In genomic region chr9:53384873-53385272, GRCm38 (mm10) we compare ENCODE assay signal across 8 mouse cellular contexts. TPM values are rescaled to one million over a fixed set of nuclear protein-coding genes. Genes with fewer than 3 reads are reported as not detected.
DNase-seq lines count a peak whose midpoint lies in the region; ATAC-seq and TF ChIP-seq lines count a peak whose summit lies in the region.

No protein-coding gene starts in this region.

- H3K27ac ChIP-seq in heart, embryonic 11.5 days (ENCODE audit: low read depth, low read length), result peak overlapping the region; percentile 93
- H3K27ac ChIP-seq in forebrain, embryonic 13.5 days, result peak overlapping the region; percentile 75; the same call in 1 of the 2 replicates
- no peak overlapping the region; the same call in 1 of the 2 replicates for H3K27ac ChIP-seq in liver, embryonic 13.5 days

- no peaks in the 10 kb centered on the region for H3K9me3 ChIP-seq in heart, embryonic 11.5 days (replicated peaks; ENCODE audit: control insufficient read depth, low read length)
- H3K9me3 ChIP-seq in forebrain, embryonic 13.5 days (replicated peaks), result no peaks in the 10 kb centered on the region
- no peaks in the 10 kb centered on the region for H3K9me3 ChIP-seq in liver, embryonic 13.5 days (replicated peaks)

- no peak for TF ChIP-seq CTCF in C2C12 (IDR thresholded peaks at IDR 0.05; ENCODE audit: control insufficient read depth, insufficient read depth, insufficient read length)

- H3K9ac ChIP-seq in heart, embryonic 11.5 days (ENCODE audit: low read depth, low read length), result peak overlapping the region; percentile 94
- peak overlapping the region; percentile 82 for H3K9ac ChIP-seq in forebrain, embryonic 13.5 days
- peak overlapping the region; percentile 72; the same call in 1 of the 2 replicates for H3K9ac ChIP-seq in liver, embryonic 13.5 days

- peak overlapping the region; percentile 91 for H3ac ChIP-seq in C2C12 (ENCODE audit: control insufficient read depth, insufficient read length, low read depth)

- H3K4me2 ChIP-seq in heart, embryonic 11.5 days, result peak overlapping the region; percentile 79
- H3K4me2 ChIP-seq in forebrain, embryonic 13.5 days, result peak overlapping the region; percentile 97
- H3K4me2 ChIP-seq in liver, embryonic 13.5 days, result peak overlapping the region; percentile 77

- no peak for ATAC-seq in heart, embryonic 11.5 days (replicated peaks; ENCODE audit: insufficient number of reproducible peaks, low FRiP score, low TSS enrichment)
- ATAC-seq in forebrain, embryonic 13.5 days, result peak; percentile 54
- 0 out of 2 replicates have a peak, but pooled peaks have one; percentile 22 for ATAC-seq in liver, embryonic 13.5 days (ENCODE audit: low read depth)

- DNase-seq in heart, postnatal 25 days (ENCODE audit: low spot score), result no peak
- DNase-seq in liver, embryonic 13.5 days, result no peak
- DNase-seq in T-cell, adult 2 months (ENCODE audit: low spot score), result no peak
- no peak for DNase-seq in B cell, adult 2 months
- DNase-seq in layer of hippocampus, postnatal 25 days (ENCODE audit: extremely low spot score in 1 of 2, low spot score in 1 of 2), result no peak

- 13% methylated on average over 8 of the region's 8 CpGs for WGBS in heart, embryonic 11.5 days (ENCODE audit: insufficient replicate concordance)
- 7% methylated on average over 8 of the region's 8 CpGs for WGBS in forebrain, embryonic 13.5 days
- 24% methylated on average over 8 of the region's 8 CpGs for WGBS in liver, embryonic 13.5 days (ENCODE audit: insufficient replicate concordance)

- intact Hi-C loops in heart, postnatal 25 days (cut with DNase I), result no loop called here

- peak overlapping the region; percentile 79 for H3K4me3 ChIP-seq in heart, embryonic 11.5 days (ENCODE audit: low read depth, low read length)
- H3K4me3 ChIP-seq in C2C12 (ENCODE audit: insufficient read depth, poor library complexity, severe bottlenecking), result peak overlapping the region; percentile 44
- H3K4me3 ChIP-seq in forebrain, embryonic 13.5 days, result peak overlapping the region; percentile 66
- H3K4me3 ChIP-seq in liver, embryonic 13.5 days (replicated peaks), result peak overlapping the region; percentile 66

- H3K27me3 ChIP-seq in heart, embryonic 11.5 days (ENCODE audit: control insufficient read depth, insufficient read depth, low read length), result no peaks in the 10 kb centered on the region
- no peaks in the 10 kb centered on the region for H3K27me3 ChIP-seq in C2C12 (ENCODE audit: control insufficient read depth, insufficient read depth, insufficient read length)
- H3K27me3 ChIP-seq in forebrain, embryonic 13.5 days, result no peaks in the 10 kb centered on the region
- H3K27me3 ChIP-seq in liver, embryonic 13.5 days, result peaks cover 26% of the 10 kb centered on the region

- H3K79me3 ChIP-seq in C2C12 (ENCODE audit: low read depth), result no peaks in the 10 kb centered on the region

- H3K36me3 ChIP-seq in heart, embryonic 11.5 days (ENCODE audit: control insufficient read depth, insufficient read depth, low read length), result no peaks in the 10 kb centered on the region
- no peaks in the 10 kb centered on the region for H3K36me3 ChIP-seq in C2C12 (ENCODE audit: control insufficient read depth, insufficient read depth)
- H3K36me3 ChIP-seq in forebrain, embryonic 13.5 days (ENCODE audit: poor library complexity, severe bottlenecking), result no peaks in the 10 kb centered on the region
- H3K36me3 ChIP-seq in liver, embryonic 13.5 days, result no peaks in the 10 kb centered on the region

- peaks cover 11% of the 10 kb centered on the region for H3K79me2 ChIP-seq in C2C12 (ENCODE audit: control insufficient read depth, insufficient read depth)

- H3K4me1 ChIP-seq in heart, embryonic 11.5 days (ENCODE audit: control insufficient read depth, insufficient read depth, low read length), result no peaks in the 10 kb centered on the region
- H3K4me1 ChIP-seq in forebrain, embryonic 13.5 days, result peaks cover 8% of the 10 kb centered on the region; the same call in 1 of the 2 replicates
- peaks cover 12% of the 10 kb centered on the region; the same call in 1 of the 2 replicates for H3K4me1 ChIP-seq in liver, embryonic 13.5 days (replicated peaks)

TF ChIP-seq in C2C12, 6 proteins besides CTCF, POLR2A, EP300 and RAD21:
- no peak for TF ChIP-seq MYOG (IDR thresholded peaks at IDR 0.05; ENCODE audit: control insufficient read depth, extremely low read depth, insufficient read length)
- TF ChIP-seq CEBPB (IDR thresholded peaks at IDR 0.05; ENCODE audit: low read depth), result no peak
- TF ChIP-seq FOSL1 (IDR thresholded peaks at IDR 0.05; ENCODE audit: insufficient read depth, low read length, poor library complexity, severe bottlenecking), result no peak
- no peak for TF ChIP-seq USF1 (IDR thresholded peaks at IDR 0.05; ENCODE audit: low read depth)
- no peak for TF ChIP-seq MYOD1 (IDR thresholded peaks at IDR 0.05; ENCODE audit: control insufficient read depth, insufficient read length, low read depth)
- no peak for TF ChIP-seq MAX (IDR thresholded peaks at IDR 0.05)

RNA-seq across cellular contexts. Expression of gene Kdelc2, which starts 1.0 kb away (rescaled TPM):
- 19.3 and 20.9 TPM in 2 replicates for polyA plus RNA-seq in heart, embryonic 11.5 days (2014; fragmentation: Nextera tagmentation; extraction: Ambion mirVana)
- 1 to 10 TPM; 9.4 to 9.5 TPM for total RNA-seq in heart, postnatal 25 days (2021)
- polyA plus RNA-seq in C2C12 (2012; fragmentation: generic; extraction: Trizol), result 5.2 TPM
- polyA plus RNA-seq in forebrain, embryonic 13.5 days (2015; fragmentation: Nextera tagmentation; extraction: Ambion mirVana), result 4.3 and 4.9 TPM in 2 replicates
- polyA plus RNA-seq in liver, embryonic 13.5 days (2015; fragmentation: Nextera tagmentation; extraction: Ambion mirVana), result 5.3 and 6.6 TPM in 2 replicates
- 1 to 10 TPM; 4.5 to 5.2 TPM for total RNA-seq in layer of hippocampus, postnatal 25 days (2021)

RNA-seq across cellular contexts. Expression of gene 4930550C14Rik, which starts 17.3 kb away (rescaled TPM):
- 0.30 and 0.54 TPM in 2 replicates for polyA plus RNA-seq in heart, embryonic 11.5 days (2014; fragmentation: Nextera tagmentation; extraction: Ambion mirVana)
- total RNA-seq in heart, postnatal 25 days (2021), result under 1 TPM in 1 of 2 experiments, not detected in 1; 0.26 TPM
- polyA plus RNA-seq in C2C12 (2012; fragmentation: generic; extraction: Trizol), result 0.06 TPM
- polyA plus RNA-seq in forebrain, embryonic 13.5 days (2015; fragmentation: Nextera tagmentation; extraction: Ambion mirVana), result 0.13 TPM in 2 replicates
- polyA plus RNA-seq in liver, embryonic 13.5 days (2015; fragmentation: Nextera tagmentation; extraction: Ambion mirVana), result 0.90 and 1.2 TPM in 2 replicates
- total RNA-seq in layer of hippocampus, postnatal 25 days (2021), result under 1 TPM; 0.27 to 0.38 TPM
